Mouse (Mus musculus) liver, embryonic 14.5 days (tissue): ENCODE data around the gene Acly.

ENCODE experiments used
- CTCF ChIP-seq: IDR thresholded peaks from 2 replicates; pipeline ENCODE4 v1.5.1; 2016; ENCODE audit warnings: antibody characterized with exemption, low read depth, control low read depth
- EP300 ChIP-seq: IDR thresholded peaks from 2 replicates; pipeline ENCODE4 v1.6.1; 2016; ENCODE audit warnings: antibody characterized with exemption, low read depth

DNA sequence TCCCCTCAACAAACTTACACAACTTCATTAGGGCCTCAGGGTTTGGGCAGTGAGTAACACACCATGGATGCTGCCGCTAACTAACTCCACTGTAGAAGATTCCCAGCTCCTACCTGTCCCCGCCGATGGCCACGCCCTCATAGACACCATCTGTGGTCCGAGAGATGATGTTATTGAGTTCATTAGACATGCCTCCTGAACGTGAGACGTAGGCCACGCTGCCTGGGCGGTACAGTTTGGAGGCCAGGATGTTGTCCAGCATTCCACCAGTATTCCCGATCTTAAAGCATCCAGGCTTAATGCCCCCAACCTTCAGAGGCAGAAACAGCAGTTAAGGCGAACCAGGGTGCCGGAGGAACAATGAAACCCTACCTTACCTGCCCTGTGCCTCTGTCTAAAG lies 34.0 kb downstream of the Acly start:
- TF ChIP-seq EP300 (no peak), CTCF (no peak)
